Mouse (Mus musculus) small intestine, adult 10 weeks (tissue): ENCODE measurements around the gene Ago3. TPM values are rescaled to one million over a fixed set of nuclear protein-coding genes. Genes with fewer than 3 reads are reported as not detected.

Experiments
- polyA plus RNA-seq: library from polyadenylated mRNA; stranded (reverse); fragments of 350-450 nt; fragmentation: Illumina TruSeq; extraction: RNeasy Lipid Tissue Mini Kit (QIAGEN cat#74804); gene quantifications from one replicate; pipeline ENCODE4 v1.2.3, GENCODE M21; 2014; ENCODE audit warnings: low replicate concordance

Gene Ago3
- polyA plus RNA-seq = 8.4 TPM

GRCm38 (mm10) chr4:126429347-126430079 lies at the start of gene Ago3:
Gene Ago3 (minus strand): TSS chr4:126429556.

GRCm38 (mm10) chr4:126468285-126468901 lies 39.0 kb upstream of the Ago3 start, which contains the start of gene Ago1:
Gene Ago1 (minus strand): TSS chr4:126468583.

GRCm38 (mm10) chr4:126325281-126325861 lies 104.0 kb downstream of the Ago3 start, which contains the start of gene Tekt2:
Gene Tekt2 (minus strand): TSS chr4:126325688.

GRCm38 (mm10) chr4:126321111-126321853 lies 108.1 kb downstream of the Ago3 start, which contains the start of gene Adprhl2:
Gene Adprhl2 (minus strand): TSS chr4:126321703.

GRCm38 (mm10) chr4:126286492-126286891 lies 142.9 kb downstream of the Ago3 start, which contains the start of gene Col8a2:
Gene Col8a2 (plus strand): TSS chr4:126286793.

Other genes starting within 250 kb of the Ago3 start
- 207 TPM for gene Thrap3, start 226.8 kb downstream of the Ago3 start, polyA plus RNA-seq
- gene Map7d1, start 173.2 kb downstream of the Ago3 start, polyA plus RNA-seq = 0.56 TPM
- 23.6 TPM for gene Trappc3, start 167.2 kb downstream of the Ago3 start, polyA plus RNA-seq
- 0.71 TPM for gene Col8a2, start 142.8 kb downstream of the Ago3 start, polyA plus RNA-seq
- gene Adprhl2, start 107.9 kb downstream of the Ago3 start, polyA plus RNA-seq = not detected
- gene Tekt2, start 103.9 kb downstream of the Ago3 start, polyA plus RNA-seq = not detected
- 7.9 TPM for gene Ago1, start 39.0 kb upstream of the Ago3 start, polyA plus RNA-seq
- 3.9 TPM for gene Ago4, start 103.9 kb upstream of the Ago3 start, polyA plus RNA-seq
- gene Clspn, start 127.4 kb upstream of the Ago3 start, polyA plus RNA-seq = 3.3 TPM
- 1.2 TPM for gene 5730409E04Rik, start 180.3 kb upstream of the Ago3 start, polyA plus RNA-seq
- 63.6 TPM for gene Psmb2, start 248.1 kb upstream of the Ago3 start, polyA plus RNA-seq